Mouse (Mus musculus) midbrain, embryonic 16.5 days (tissue): ENCODE results near the gene Ildr1. TPM values are rescaled to one million over a fixed set of nuclear protein-coding genes. Genes with fewer than 3 reads are reported as not detected.

ENCODE experiments used
- ATAC-seq: fragments of 200-750 bp; cut with Nextera tagmentation; 2 replicates; pipeline ENCODE4 v1.8.0; 2017; ENCODE audit warnings: moderate TSS enrichment
- H3K27ac ChIP-seq: fragments of 300-500 bp; sonication (generic); 2 replicates; pipeline ENCODE4 v1.5.1; 2014; ENCODE audit warnings: mild to moderate bottlenecking, low read length, mixed read lengths
- H3K27me3 ChIP-seq: fragments of 300-500 bp; sonication (generic); 2 replicates; pipeline ENCODE4 v1.6.1; 2014; ENCODE audit warnings: low read depth, low read length, mixed read lengths; ENCODE audit not compliant: control insufficient read depth, insufficient read depth
- H3K36me3 ChIP-seq: fragments of 300-500 bp; sonication (generic); 2 replicates; pipeline ENCODE4 v1.6.1; 2014; ENCODE audit warnings: mild to moderate bottlenecking, low read length, moderate library complexity, mixed read lengths; ENCODE audit not compliant: control insufficient read depth, insufficient read depth
- H3K4me1 ChIP-seq: fragments of 300-500 bp; sonication (generic); 2 replicates; pipeline ENCODE4 v1.6.1; 2014; ENCODE audit warnings: mild to moderate bottlenecking, low read length, mixed read lengths; ENCODE audit not compliant: control insufficient read depth, insufficient read depth
- H3K4me2 ChIP-seq: fragments of 300-500 bp; sonication (generic); 2 replicates; pipeline ENCODE4 v1.6.1; 2014; ENCODE audit warnings: mild to moderate bottlenecking, low read length, mixed read lengths
- H3K4me3 ChIP-seq: fragments of 300-500 bp; sonication (generic); 2 replicates; pipeline ENCODE4 v1.5.1; 2014; ENCODE audit warnings: low read depth, mild to moderate bottlenecking, low read length, moderate library complexity, mixed read lengths
- H3K9ac ChIP-seq: fragments of 300-500 bp; sonication (generic); 2 replicates; pipeline ENCODE4 v1.6.1; 2014; ENCODE audit warnings: low read depth, low read length, mixed read lengths
- H3K9me3 ChIP-seq: fragments of 300-500 bp; sonication (generic); replicated peaks from 2 replicates; pipeline ENCODE4 v1.6.1; 2014; ENCODE audit warnings: mild to moderate bottlenecking, low read length, mixed read lengths; ENCODE audit not compliant: control insufficient read depth, poor library complexity, severe bottlenecking
- WGBS: fragments of 180-500 bp; shearing (Covaris S2); extraction: QIAGEN DNeasy Blood & Tissue Kit; methylation state at CpG from one replicate; pipeline ENCODE4 v1.1.7; 2014; 5-methylcytosine and 5-hydroxymethylcytosine counted together
- polyA plus RNA-seq: library from polyadenylated mRNA; unstranded; fragments of >200 nt; fragmentation: Nextera tagmentation; extraction: Ambion mirVana; gene quantifications from 2 replicates; pipeline ENCODE4 v1.2.1, GENCODE M21; 2015

Ildr1 gene
- polyA plus RNA-seq, 1 experiment from 2014 or later: 0.64 TPM

- Histone ChIP-seq H3K27me3 (peaks cover 4% of the 10 kb centered on the region; the same call in 1 of the 2 replicates), H3K4me3 (no peak overlapping the region), H3K9ac (no peak overlapping the region), H3K4me1 (no peaks in the 10 kb centered on the region), H3K9me3 (no peaks in the 10 kb centered on the region), H3K4me2 (no peak overlapping the region), H3K36me3 (no peaks in the 10 kb centered on the region), H3K27ac (no peak overlapping the region)
- WGBS: 96% methylated on average over 2 of the region's 2 CpGs
- no peak for ATAC-seq
Observed at GRCm38 (mm10) chr16:36688076-36688475, 5.7 kb upstream of the Ildr1 start.

GRCm38 (mm10) chr16:36691484-36691883, 2.3 kb upstream of the Ildr1 start:
- Histone ChIP-seq H3K4me2 (no peak overlapping the region), H3K9ac (no peak overlapping the region), H3K4me3 (no peak overlapping the region), H3K27ac (no peak overlapping the region), H3K9me3 (no peaks in the 10 kb centered on the region), H3K4me1 (no peaks in the 10 kb centered on the region), H3K27me3 (peaks cover 8% of the 10 kb centered on the region), H3K36me3 (no peaks in the 10 kb centered on the region)
- WGBS: 65% methylated on average over 3 of the region's 3 CpGs
- ATAC-seq: no peak

GRCm38 (mm10) chr16:36694798-36695290, 1.1 kb downstream of the Ildr1 start:
- 58% methylated on average over 9 of the region's 9 CpGs for WGBS
- Histone ChIP-seq H3K4me1 (no peaks in the 10 kb centered on the region), H3K4me2 (no peak overlapping the region), H3K9ac (no peak overlapping the region), H3K9me3 (no peaks in the 10 kb centered on the region), H3K27ac (no peak overlapping the region), H3K36me3 (no peaks in the 10 kb centered on the region), H3K27me3 (peaks cover 8% of the 10 kb centered on the region), H3K4me3 (no peak overlapping the region)
- ATAC-seq: no peak

- Histone ChIP-seq H3K4me1 (no peaks in the 10 kb centered on the region), H3K27me3 (peaks cover 8% of the 10 kb centered on the region), H3K9ac (no peak overlapping the region), H3K36me3 (no peaks in the 10 kb centered on the region), H3K4me2 (no peak overlapping the region), H3K4me3 (no peak overlapping the region), H3K9me3 (no peaks in the 10 kb centered on the region), H3K27ac (no peak overlapping the region)
- ATAC-seq: no peak
- 73% methylated on average over 8 of the region's 8 CpGs for WGBS
Observed at GRCm38 (mm10) chr16:36697331-36697730, 3.6 kb downstream of the Ildr1 start.

- H3K4me3 ChIP-seq: no peak overlapping the region
- H3K4me2 ChIP-seq: no peak overlapping the region
- ATAC-seq: no peak
- H3K27ac ChIP-seq: no peak overlapping the region
- no peaks in the 10 kb centered on the region for H3K4me1 ChIP-seq
- H3K9me3 ChIP-seq: no peaks in the 10 kb centered on the region
- no peak overlapping the region for H3K9ac ChIP-seq
- no peaks in the 10 kb centered on the region for H3K36me3 ChIP-seq
- 95% methylated on average over 2 of the region's 2 CpGs for WGBS
- H3K27me3 ChIP-seq: no peaks in the 10 kb centered on the region
Observed at GRCm38 (mm10) chr16:36700484-36700883, 6.7 kb downstream of the Ildr1 start.

- ATAC-seq: no peak
Observed at GRCm38 (mm10) chr16:36707702-36708423, 14.1 kb downstream of the Ildr1 start.

GRCm38 (mm10) chr16:36708751-36709150, 15.0 kb downstream of the Ildr1 start:
- Histone ChIP-seq H3K27me3 (no peaks in the 10 kb centered on the region), H3K4me1 (no peaks in the 10 kb centered on the region), H3K9me3 (no peaks in the 10 kb centered on the region), H3K9ac (no peak overlapping the region), H3K36me3 (no peaks in the 10 kb centered on the region), H3K4me2 (no peak overlapping the region), H3K4me3 (no peak overlapping the region), H3K27ac (no peak overlapping the region)
- WGBS: 94% methylated on average over 7 of the region's 7 CpGs
- no peak for ATAC-seq

More at GRCm38 (mm10) chr16:36707702-36708423, 14.1 kb downstream of the Ildr1 start:
- Histone ChIP-seq H3K4me2 (no peak overlapping the region), H3K4me1 (no peaks in the 10 kb centered on the region), H3K27ac (no peak overlapping the region), H3K36me3 (no peaks in the 10 kb centered on the region), H3K9me3 (no peaks in the 10 kb centered on the region), H3K27me3 (no peaks in the 10 kb centered on the region), H3K4me3 (no peak overlapping the region), H3K9ac (no peak overlapping the region)
- WGBS: 71% methylated on average over 5 of the region's 6 CpGs

- WGBS: 97% methylated on average over 17 of the region's 17 CpGs
- no peak overlapping the region for H3K9ac ChIP-seq
- ATAC-seq: no peak
- H3K4me2 ChIP-seq: no peak overlapping the region
- no peaks in the 10 kb centered on the region for H3K36me3 ChIP-seq
- H3K4me1 ChIP-seq: no peaks in the 10 kb centered on the region
- no peak overlapping the region for H3K27ac ChIP-seq
- no peak overlapping the region for H3K4me3 ChIP-seq
- H3K9me3 ChIP-seq: no peaks in the 10 kb centered on the region
- H3K27me3 ChIP-seq: no peaks in the 10 kb centered on the region
Observed at GRCm38 (mm10) chr16:36709405-36709804, 15.6 kb downstream of the Ildr1 start.

- Histone ChIP-seq H3K27me3 (no peaks in the 10 kb centered on the region), H3K9me3 (no peaks in the 10 kb centered on the region), H3K27ac (no peak overlapping the region), H3K4me2 (no peak overlapping the region), H3K4me3 (no peak overlapping the region), H3K36me3 (no peaks in the 10 kb centered on the region), H3K9ac (no peak overlapping the region), H3K4me1 (no peaks in the 10 kb centered on the region)
- ATAC-seq: no peak
- WGBS: 95% methylated on average over 2 of the region's 2 CpGs
Observed at GRCm38 (mm10) chr16:36710794-36711193, 17.0 kb downstream of the Ildr1 start.
